ENCODE assay signal across 9 mouse cellular contexts in genomic region chr14:21662465-21663142, GRCm38 (mm10). TPM values are rescaled to one million over a fixed set of nuclear protein-coding genes. Genes with fewer than 3 reads are reported as not detected.
A peak's percentile ranks its signal among the peaks of the same experiment; 100 is the strongest.
DNase-seq lines count a peak whose midpoint lies in the region; ATAC-seq and TF ChIP-seq lines count a peak whose summit lies in the region.
"Had no signal": no experiment of that assay in that cellular context is flagged by ENCODE, and none has a peak within 500 bp of the region (broad histone marks: within the 10 kb centered on the region; RNA-seq: fewer than 3 reads in every experiment).

No protein-coding gene starts in this region.

- WGBS in intestine, embryonic 16.5 days, result 73% methylated on average over 8 of the region's 8 CpGs
- 67% methylated on average over 8 of the region's 8 CpGs for WGBS in lung, embryonic 14.5 days

- H3K79me2 ChIP-seq in C2C12 (ENCODE audit: control insufficient read depth, insufficient read depth), result no peaks in the 10 kb centered on the region

- no peak overlapping the region for H3K27ac ChIP-seq in intestine, embryonic 16.5 days (ENCODE audit: low read length)
- H3K27ac ChIP-seq in lung, embryonic 14.5 days (ENCODE audit: low read depth), result no peak overlapping the region
- H3K27ac ChIP-seq: midbrain, embryonic 12.5 days had no signal

- no peak overlapping the region for H3ac ChIP-seq in C2C12 (ENCODE audit: control insufficient read depth, insufficient read length, low read depth)

- H3K4me1 ChIP-seq in intestine, embryonic 16.5 days (ENCODE audit: control insufficient read depth, insufficient read depth, low read length), result no peaks in the 10 kb centered on the region
- no peaks in the 10 kb centered on the region for H3K4me1 ChIP-seq in lung, embryonic 14.5 days (ENCODE audit: insufficient read depth)

- peak; percentile 72 for ATAC-seq in intestine, embryonic 16.5 days
- no peak for ATAC-seq in lung, embryonic 14.5 days (ENCODE audit: insufficient read depth)

- H3K27me3 ChIP-seq in C2C12 (ENCODE audit: control insufficient read depth, insufficient read depth, insufficient read length), result no peaks in the 10 kb centered on the region
- H3K27me3 ChIP-seq in intestine, embryonic 16.5 days (replicated peaks; ENCODE audit: control insufficient read depth, insufficient read depth, low read length), result no peaks in the 10 kb centered on the region
- H3K27me3 ChIP-seq in lung, embryonic 14.5 days (ENCODE audit: insufficient read depth, low read length), result no peaks in the 10 kb centered on the region
- H3K27me3 ChIP-seq: midbrain, embryonic 12.5 days had no signal

- H3K4me2 ChIP-seq in intestine, embryonic 16.5 days (ENCODE audit: low read depth, low read length), result no peak overlapping the region
- H3K4me2 ChIP-seq in lung, embryonic 14.5 days, result no peak overlapping the region
- H3K4me2 ChIP-seq: midbrain, embryonic 12.5 days had no signal

- no peaks in the 10 kb centered on the region for H3K9me3 ChIP-seq in intestine, embryonic 16.5 days (ENCODE audit: control insufficient read depth, low read length)
- no peaks in the 10 kb centered on the region for H3K9me3 ChIP-seq in lung, embryonic 14.5 days (ENCODE audit: low read depth, low read length)
- H3K9me3 ChIP-seq: midbrain, embryonic 12.5 days had no signal

- no peaks in the 10 kb centered on the region for H3K79me3 ChIP-seq in C2C12 (ENCODE audit: low read depth)

- no peak overlapping the region for H3K9ac ChIP-seq in intestine, embryonic 16.5 days (ENCODE audit: low read depth, low read length)
- no peak overlapping the region for H3K9ac ChIP-seq in lung, embryonic 14.5 days
- H3K9ac ChIP-seq: midbrain, embryonic 12.5 days had no signal

- no peak overlapping the region for H3K4me3 ChIP-seq in C2C12 (ENCODE audit: insufficient read depth, poor library complexity, severe bottlenecking)
- H3K4me3 ChIP-seq in intestine, embryonic 16.5 days (ENCODE audit: low read length), result no peak overlapping the region
- no peak overlapping the region for H3K4me3 ChIP-seq in lung, embryonic 14.5 days (ENCODE audit: low read depth, low read length)
- H3K4me3 ChIP-seq: midbrain, embryonic 12.5 days had no signal

- TF ChIP-seq CTCF in C2C12 (IDR thresholded peaks at IDR 0.05; ENCODE audit: control insufficient read depth, insufficient read depth, insufficient read length), result no peak
- peak; percentile 42; the same call in 1 of the 2 replicates for TF ChIP-seq CTCF in lung, embryonic 14.5 days (IDR thresholded peaks at IDR 0.05; ENCODE audit: low read depth)

- peaks cover 12% of the 10 kb centered on the region for H3K36me3 ChIP-seq in C2C12 (ENCODE audit: control insufficient read depth, insufficient read depth)
- H3K36me3 ChIP-seq in intestine, embryonic 16.5 days (ENCODE audit: control insufficient read depth, insufficient read depth, low read length), result peaks cover 7% of the 10 kb centered on the region; the same call in 1 of the 2 replicates
- peaks cover 53% of the 10 kb centered on the region for H3K36me3 ChIP-seq in lung, embryonic 14.5 days (ENCODE audit: insufficient read depth)

- DNase-seq in 3T3-L1 (ENCODE audit: low read depth, low spot score), result peak; percentile 32
- peak; percentile 30 for DNase-seq in lung, embryonic 14.5 days
- DNase-seq in right cerebral cortex, adult 18-20 months, result no peak
- no peak for DNase-seq in left cerebral cortex, postnatal 10 days (ENCODE audit: extremely low spot score in 1 of 2, low spot score in 2 of 2)
- DNase-seq in layer of hippocampus, postnatal 36 days, result no peak
- DNase-seq: adrenal gland, postnatal 10 days had no signal

- intact Hi-C loops in left cerebral cortex, postnatal 10 days (cut with DNase I), result loop anchor here (5.0 kb wide), 1 partner anchor 525 kb away; no protein-coding TSS in a partner anchor

TF ChIP-seq in C2C12, 6 proteins besides CTCF, POLR2A, EP300 and RAD21:
- peak; percentile 29 for TF ChIP-seq USF1 (IDR thresholded peaks at IDR 0.05; ENCODE audit: low read depth)
- TF ChIP-seq MYOD1 (IDR thresholded peaks at IDR 0.05; ENCODE audit: control insufficient read depth, insufficient read length, low read depth), result no peak
- no peak for TF ChIP-seq MAX (IDR thresholded peaks at IDR 0.05)
- no peak for TF ChIP-seq CEBPB (IDR thresholded peaks at IDR 0.05; ENCODE audit: low read depth)
- TF ChIP-seq MYOG (IDR thresholded peaks at IDR 0.05; ENCODE audit: control insufficient read depth, extremely low read depth, insufficient read length), result no peak

RNA-seq across cellular contexts. Expression of gene Dupd1, which starts 51.8 kb away (rescaled TPM):
- 0.04 TPM for polyA plus RNA-seq in C2C12 (2012; fragmentation: generic; extraction: Trizol)
- polyA plus RNA-seq in intestine, embryonic 16.5 days (2015; fragmentation: Nextera tagmentation; extraction: Ambion mirVana), result not detected in 2 replicates
- polyA plus RNA-seq in lung, embryonic 14.5 days (2014; fragmentation: Nextera tagmentation; extraction: Ambion mirVana), result not detected in 2 replicates
- not detected for total RNA-seq in left cerebral cortex, postnatal 10 days (2021)
- under 1 TPM; 0.51 to 0.70 TPM for total RNA-seq in layer of hippocampus, postnatal 36 days (2021)
- polyA plus RNA-seq: midbrain, embryonic 12.5 days had no signal

Comparison
In these comparisons a context has a peak if more than half of its experiments do, and no peak if none do; other contexts are left out.
1. DNase-seq: peak in 3T3-L1 (single experiment) and lung, embryonic 14.5 days (single experiment); none in right cerebral cortex, adult 18-20 months (single experiment), left cerebral cortex, postnatal 10 days (0 of 2) and layer of hippocampus, postnatal 36 days (0 of 2).